Mouse (Mus musculus) adrenal gland (tissue): ENCODE data around the gene Ptprd.

Experiments
- intact Hi-C: fragments of 180-260 bp; cut with DNase I; formaldehyde crosslinking; loops from one replicate; pipeline ENCODE4 v1.15.1; 2025
- long read RNA-seq, 2 experiments: library from polyadenylated mRNA; unstranded; transcript quantifications; one replicate each; pipeline ENCODE4 v2.0.0; 2020; ENCODE audit warnings: borderline replicate concordance in 1 of 2; ENCODE audit not compliant: insufficient replicate concordance in 1 of 2

Ptprd gene
- long read RNA-seq, experiment 1, partial matches to known transcripts = 16 of 32 reads
- long read RNA-seq, experiment 1, other reads (novel, unspliced or antisense) = 16 of 32 reads
- long read RNA-seq, experiment 2, partial matches to known transcripts = 12 of 23 reads
- long read RNA-seq, experiment 2, other reads (novel, unspliced or antisense) = 11 of 23 reads

- intact Hi-C loops = loop anchor here (10.0 kb wide), 1 partner anchor 247 kb away; no protein-coding TSS in a partner anchor
These were observed at the start of gene Ptprd for GRCm38 (mm10) chr4:78211529-78212494. Ptprd (minus strand) TSS chr4:78211961.

GRCm38 (mm10) chr4:78235820-78236219 is 24.1 kb upstream of the Ptprd start:
- intact Hi-C loops = loop anchor here (5.0 kb wide), 1 partner anchor 244 kb away; no protein-coding TSS in a partner anchor

- intact Hi-C loops = loop anchor here (5.0 kb wide), 1 partner anchor 243 kb away; no protein-coding TSS in a partner anchor
These were observed 23.6 kb upstream of the Ptprd start for GRCm38 (mm10) chr4:78235316-78235715.

GRCm38 (mm10) chr4:78234681-78235080 is 22.9 kb upstream of the Ptprd start:
- intact Hi-C loops = loop anchor here (5.0 kb wide), 1 partner anchor 242 kb away; no protein-coding TSS in a partner anchor

GRCm38 (mm10) chr4:78213949-78214348 is 2.2 kb upstream of the Ptprd start:
- intact Hi-C loops = loop anchor here (10.0 kb wide), 1 partner anchor 249 kb away; no protein-coding TSS in a partner anchor

GRCm38 (mm10) chr4:78212941-78213340 is 1.2 kb upstream of the Ptprd start:
- intact Hi-C loops = loop anchor here (10.0 kb wide), 1 partner anchor 248 kb away; no protein-coding TSS in a partner anchor

- intact Hi-C loops = loop anchor here (10.0 kb wide), 1 partner anchor 246 kb away; no protein-coding TSS in a partner anchor
These were observed 758 bp downstream of the Ptprd start for GRCm38 (mm10) chr4:78210878-78211528.

- intact Hi-C loops = no loop called here
These were observed 6.7 kb downstream of the Ptprd start for GRCm38 (mm10) chr4:78205018-78205417.

GRCm38 (mm10) chr4:78168447-78168846 is 43.3 kb downstream of the Ptprd start:
- intact Hi-C loops = no loop called here

GRCm38 (mm10) chr4:78160451-78160850 is 51.3 kb downstream of the Ptprd start:
- intact Hi-C loops = no loop called here

GRCm38 (mm10) chr4:78150561-78150960 is 61.2 kb downstream of the Ptprd start:
- intact Hi-C loops = no loop called here

GRCm38 (mm10) chr4:78142767-78143148 is 69.0 kb downstream of the Ptprd start:
- intact Hi-C loops = no loop called here

- intact Hi-C loops = no loop called here
These were observed 69.5 kb downstream of the Ptprd start for GRCm38 (mm10) chr4:78142088-78142766.

- intact Hi-C loops = no loop called here
These were observed 100.9 kb downstream of the Ptprd start for GRCm38 (mm10) chr4:78110898-78111297.

GRCm38 (mm10) chr4:78097526-78097925 is 114.2 kb downstream of the Ptprd start:
- intact Hi-C loops = no loop called here

GRCm38 (mm10) chr4:78082744-78083143 is 129.0 kb downstream of the Ptprd start:
- intact Hi-C loops = no loop called here

- intact Hi-C loops = no loop called here
These were observed 134.3 kb downstream of the Ptprd start for GRCm38 (mm10) chr4:78077499-78077898.

- intact Hi-C loops = no loop called here
These were observed 134.7 kb downstream of the Ptprd start for GRCm38 (mm10) chr4:78077087-78077486.

GRCm38 (mm10) chr4:78038401-78038800 is 173.4 kb downstream of the Ptprd start:
- intact Hi-C loops = no loop called here

GRCm38 (mm10) chr4:78002065-78002464 is 209.7 kb downstream of the Ptprd start:
- intact Hi-C loops = no loop called here

- intact Hi-C loops = loop anchor here (5.0 kb wide), 1 partner anchor 245 kb away; no protein-coding TSS in a partner anchor
These were observed 219.1 kb downstream of the Ptprd start for GRCm38 (mm10) chr4:77992709-77993108.
